Mouse (Mus musculus) heart, postnatal 0 days (tissue): ENCODE data around the gene Kcnj10.

Experiments
- CTCF ChIP-seq: IDR thresholded peaks from 2 replicates; pipeline ENCODE4 v1.5.1; 2016; ENCODE audit warnings: antibody characterized with exemption, control low read depth, low read depth
- EP300 ChIP-seq: IDR thresholded peaks from 2 replicates; pipeline ENCODE4 v1.6.1; 2016; ENCODE audit warnings: antibody characterized with exemption, low read depth

DNA sequence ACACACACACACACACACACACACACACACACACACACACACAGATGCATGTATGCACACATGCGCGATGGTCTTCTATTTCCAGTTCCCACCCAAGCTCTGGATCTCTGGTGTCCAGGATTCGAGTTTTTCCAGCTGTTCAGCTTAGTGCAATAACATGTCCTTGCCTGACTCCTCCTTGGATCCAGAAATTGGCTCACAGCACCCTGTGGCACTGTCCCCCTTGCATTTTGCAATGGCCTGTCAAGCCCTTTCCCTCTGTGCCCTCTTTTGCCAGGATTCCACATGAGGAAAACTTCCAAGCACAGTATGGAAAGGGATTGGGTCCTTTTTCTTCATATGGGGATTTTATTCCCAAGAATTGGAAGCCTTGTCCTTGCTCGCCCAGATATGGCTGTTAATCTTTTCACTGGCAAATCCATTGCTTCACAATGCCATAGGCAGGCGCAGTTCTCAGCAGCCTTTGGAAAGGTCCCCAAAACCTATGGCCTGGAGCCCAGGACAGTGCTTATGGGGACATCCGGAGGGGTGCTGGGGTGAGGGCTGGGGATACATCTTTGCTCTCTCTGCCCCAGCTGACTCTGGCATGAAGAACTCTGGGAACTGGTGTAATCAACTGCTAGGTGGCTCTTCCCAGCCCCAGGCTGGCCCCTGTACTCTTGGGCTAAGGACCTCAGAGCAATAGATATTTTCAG is 44.0 kb upstream of the Kcnj10 start:
- no peak for TF ChIP-seq CTCF
- no peak for TF ChIP-seq EP300
